Mouse (Mus musculus) left cerebral cortex, adult 2 months (tissue): ENCODE measurements at regions not wholly inside any gene's neighbourhood (a gene's known extent, or its start where the extent isn't known, plus 50 kb on each side); places are given as distances from the start of the nearest gene placed in this dataset.

Experiments used
- DNase-seq, 2 experiments: peaks; one replicate each; pipeline ENCODE4 v3.0.0; 2021 to 2022; ENCODE audit warnings: low spot score in 2 of 2, mixed read lengths in 1 of 2; ENCODE audit errors: extremely low spot score in 1 of 2
- H3K27ac ChIP-seq: fragments of 200-600 bp; 2 replicates; pipeline ENCODE4 v1.8.1; 2022
- H3K4me3 ChIP-seq: fragments of 200-600 bp; 2 replicates; pipeline ENCODE4 v1.8.1; 2022
- CTCF ChIP-seq: fragments of 200-600 bp; IDR thresholded peaks from 2 replicates; pipeline ENCODE4 v1.8.1; 2022; ENCODE audit warnings: antibody characterized with exemption, mild to moderate bottlenecking, moderate library complexity
- intact Hi-C: fragments of 180-260 bp; cut with DNase I; formaldehyde crosslinking; loops from one replicate; pipeline ENCODE4 v1.15.1; 2025

DNA sequence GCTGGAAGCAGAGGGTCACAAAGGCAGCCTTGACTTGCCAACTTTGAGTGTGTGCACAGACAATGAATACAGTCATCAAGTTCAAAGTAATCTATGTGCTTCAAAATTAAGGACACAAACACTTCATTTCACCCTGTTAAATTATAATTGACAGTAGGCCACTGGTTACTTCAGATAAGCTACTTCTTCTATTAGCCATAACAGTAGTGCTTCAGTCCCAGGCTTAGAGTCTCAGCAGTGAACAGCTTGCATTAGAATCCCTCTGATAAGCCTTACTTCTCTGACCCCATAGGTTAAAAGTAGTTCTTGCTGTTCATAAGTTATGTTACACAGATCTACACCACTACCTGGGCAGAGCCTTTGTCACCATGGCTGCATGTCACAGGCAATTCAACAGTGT is 63.8 kb upstream of the Ngly1 start:
- no peak for TF ChIP-seq CTCF
- intact Hi-C loops, result loop anchor here (10.0 kb wide), 1 partner anchor 750 kb away; the partner anchor contains the start of gene Lrrc3b

More for the DNA sequence above, 63.8 kb upstream of the Ngly1 start:
- no peak for DNase-seq
- no peak overlapping the region for H3K27ac ChIP-seq
- no peak overlapping the region for H3K4me3 ChIP-seq
